In the genomic region with DNA sequence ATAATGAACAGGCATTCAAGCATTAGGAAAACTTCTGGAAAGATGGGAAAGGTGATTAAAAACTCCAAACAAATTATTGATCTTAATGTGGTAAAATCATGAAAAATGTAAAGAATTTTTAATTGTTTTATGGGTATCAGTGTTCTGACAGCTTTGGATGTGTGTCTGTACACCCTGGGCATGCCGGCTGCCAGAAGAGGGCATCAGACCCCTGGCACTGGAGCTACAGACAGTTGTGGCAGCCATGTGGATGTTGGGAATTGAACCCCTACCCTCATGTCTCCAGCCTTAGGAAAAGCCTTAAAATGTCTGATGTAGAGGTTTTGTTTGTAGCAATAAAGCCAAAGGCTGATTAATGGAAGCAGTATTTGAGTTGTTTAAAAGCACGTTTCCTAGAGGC, we compare ENCODE assay signal across 16 mouse cellular contexts. TPM values are rescaled to one million over a fixed set of nuclear protein-coding genes. Genes with fewer than 3 reads are reported as not detected.
"Had no signal": no experiment of that assay in that cellular context is flagged by ENCODE, and none has a peak within 500 bp of the region (broad histone marks: within the 10 kb centered on the region; RNA-seq: fewer than 3 reads in every experiment).

No protein-coding gene starts in this region.

- H3K9ac ChIP-seq: limb, embryonic 13.5 days; liver, embryonic 14.5 days; midbrain, embryonic 13.5 days; neural tube, embryonic 12.5 days; stomach, embryonic 15.5 days had no signal

- H3K9me3 ChIP-seq: limb, embryonic 13.5 days; midbrain, embryonic 13.5 days; neural tube, embryonic 12.5 days; stomach, embryonic 15.5 days had no signal

- H3K4me1 ChIP-seq: limb, embryonic 13.5 days; neural tube, embryonic 12.5 days; stomach, embryonic 15.5 days had no signal

- H3K27me3 ChIP-seq: limb, embryonic 13.5 days; midbrain, embryonic 13.5 days; neural tube, embryonic 12.5 days; stomach, embryonic 15.5 days had no signal

- ATAC-seq: midbrain, embryonic 13.5 days had no signal

- H3K36me3 ChIP-seq: limb, embryonic 13.5 days; midbrain, embryonic 13.5 days; neural tube, embryonic 12.5 days; stomach, embryonic 15.5 days had no signal

- H3K4me3 ChIP-seq: limb, embryonic 13.5 days; midbrain, embryonic 13.5 days; neural tube, embryonic 12.5 days; stomach, embryonic 15.5 days had no signal

- H3K27ac ChIP-seq: limb, embryonic 13.5 days; liver, embryonic 14.5 days; midbrain, embryonic 13.5 days; neural tube, embryonic 12.5 days; stomach, embryonic 15.5 days had no signal

- DNase-seq: kidney, adult 2 months; kidney, postnatal 36 days; lung, adult 18-20 months; lung, postnatal 36 days; right cerebral cortex, postnatal 4 days; thymus, postnatal 36 days had no signal

- H3K4me2 ChIP-seq: limb, embryonic 13.5 days; midbrain, embryonic 13.5 days; neural tube, embryonic 12.5 days; stomach, embryonic 15.5 days had no signal

RNA-seq across cellular contexts. Expression of a gene that starts 27.5 kb away (rescaled TPM):
- total RNA-seq: liver, adult 2 months; megakaryocyte progenitor cell, adult 5-6 weeks; monocyte, adult 5-6 weeks; neutrophil, adult 5-6 weeks had no signal
- polyA plus RNA-seq: liver, adult 2 months; spleen, adult 2 months had no signal
